Mouse (Mus musculus) intestine, embryonic 14.5 days (tissue): ENCODE measurements at regions not wholly inside any gene's neighbourhood (a gene's known extent, or its start where the extent isn't known, plus 50 kb on each side); places are given as distances from the start of the nearest gene placed in this dataset.
A peak's percentile ranks its signal among the peaks of the same experiment; 100 is the strongest.

ENCODE experiments used
- ATAC-seq: fragments of 200-750 bp; cut with Nextera tagmentation; replicated peaks from 2 replicates; pipeline ENCODE4 v1.8.0; 2017; ENCODE audit warnings: low read depth, moderate number of reproducible peaks, moderate TSS enrichment, moderate library complexity; ENCODE audit not compliant: low FRiP score, low TSS enrichment
- DNase-seq: peaks from one replicate; pipeline ENCODE4 v3.0.0-alpha.2; 2018; ENCODE audit warnings: low spot score
- H3K27ac ChIP-seq: fragments of 300-500 bp; sonication (generic); 2 replicates; pipeline ENCODE4 v1.5.1; 2014; ENCODE audit warnings: low read depth, mild to moderate bottlenecking, control low read depth
- H3K27me3 ChIP-seq: fragments of 300-500 bp; sonication (generic); replicated peaks from 2 replicates; pipeline ENCODE4 v1.6.1; 2014; ENCODE audit warnings: low read length, control low read depth; ENCODE audit not compliant: control insufficient read depth, insufficient read depth
- H3K36me3 ChIP-seq: fragments of 300-500 bp; sonication (generic); 2 replicates; pipeline ENCODE4 v1.6.1; 2014; ENCODE audit warnings: low read length, control low read depth; ENCODE audit not compliant: control insufficient read depth, insufficient read depth
- H3K4me1 ChIP-seq: fragments of 300-500 bp; sonication (generic); replicated peaks from 2 replicates; pipeline ENCODE4 v1.6.1; 2014; ENCODE audit warnings: low read length, control low read depth, mixed read lengths; ENCODE audit not compliant: control insufficient read depth, insufficient read depth
- H3K4me2 ChIP-seq: fragments of 300-500 bp; sonication (generic); 2 replicates; pipeline ENCODE4 v1.6.1; 2014; ENCODE audit warnings: low read length
- H3K4me3 ChIP-seq: fragments of 300-500 bp; sonication (generic); 2 replicates; pipeline ENCODE4 v1.5.1; 2014; ENCODE audit warnings: low read depth, low read length, control low read depth, mixed read lengths
- H3K9ac ChIP-seq: fragments of 300-500 bp; sonication (generic); 2 replicates; pipeline ENCODE4 v1.6.1; 2014; ENCODE audit warnings: mild to moderate bottlenecking, low read length
- H3K9me3 ChIP-seq: fragments of 300-500 bp; sonication (generic); 2 replicates; pipeline ENCODE4 v1.6.1; 2016; ENCODE audit warnings: low read length, control low read depth; ENCODE audit not compliant: control insufficient read depth
- WGBS: fragments of 180-500 bp; shearing (Covaris S2); extraction: QIAGEN DNeasy Blood & Tissue Kit; methylation state at CpG from one replicate; pipeline ENCODE4 v1.1.7; 2014; 5-methylcytosine and 5-hydroxymethylcytosine counted together

- no peak overlapping the region for H3K27ac ChIP-seq
Measured at GRCm38 (mm10) chr6:139248920-139249547, 252.7 kb downstream of the Rergl start.

GRCm38 (mm10) chr6:139226127-139226526 lies 275.6 kb downstream of the Rergl start:
- ATAC-seq: no peak
- H3K9me3 ChIP-seq: no peaks in the 10 kb centered on the region
- no peaks in the 10 kb centered on the region for H3K27me3 ChIP-seq
- WGBS: 79% methylated on average over 1 of the region's 1 CpGs
- H3K9ac ChIP-seq: no peak overlapping the region
- no peaks in the 10 kb centered on the region for H3K4me1 ChIP-seq
- H3K27ac ChIP-seq: no peak overlapping the region
- DNase-seq: no peak
- H3K36me3 ChIP-seq: no peaks in the 10 kb centered on the region
- no peak overlapping the region for H3K4me2 ChIP-seq
- H3K4me3 ChIP-seq: no peak overlapping the region

More at GRCm38 (mm10) chr6:139248920-139249547, 252.7 kb downstream of the Rergl start:
- DNase-seq: peak; percentile 70
- H3K4me3 ChIP-seq: no peak overlapping the region
- 38% methylated on average over 11 of the region's 11 CpGs for WGBS
- no peaks in the 10 kb centered on the region for H3K4me1 ChIP-seq
- no peak; the same call in 1 of the 2 replicates for ATAC-seq
- no peak overlapping the region for H3K4me2 ChIP-seq
- no peak overlapping the region for H3K9ac ChIP-seq
- H3K9me3 ChIP-seq: no peaks in the 10 kb centered on the region
- no peaks in the 10 kb centered on the region for H3K27me3 ChIP-seq
- no peaks in the 10 kb centered on the region for H3K36me3 ChIP-seq

- 58% methylated on average over 3 of the region's 3 CpGs for WGBS
- no peak overlapping the region for H3K4me3 ChIP-seq
- no peaks in the 10 kb centered on the region for H3K27me3 ChIP-seq
- DNase-seq (no peak), ATAC-seq (no peak)
- no peak overlapping the region for H3K9ac ChIP-seq
- H3K36me3 ChIP-seq: no peaks in the 10 kb centered on the region
- H3K27ac ChIP-seq: no peak overlapping the region
- H3K4me2 ChIP-seq: no peak overlapping the region
- H3K9me3 ChIP-seq: no peaks in the 10 kb centered on the region
- no peaks in the 10 kb centered on the region for H3K4me1 ChIP-seq
Measured at GRCm38 (mm10) chr6:139214488-139214887, 287.3 kb downstream of the Rergl start.

GRCm38 (mm10) chr6:139210256-139210655 lies 291.5 kb downstream of the Rergl start:
- no peak overlapping the region for H3K4me3 ChIP-seq
- no peaks in the 10 kb centered on the region for H3K9me3 ChIP-seq
- no peak for ATAC-seq
- H3K9ac ChIP-seq: no peak overlapping the region
- H3K4me2 ChIP-seq: no peak overlapping the region
- no peak overlapping the region for H3K27ac ChIP-seq
- H3K27me3 ChIP-seq: no peaks in the 10 kb centered on the region
- H3K36me3 ChIP-seq: no peaks in the 10 kb centered on the region
- WGBS: 77% methylated on average over 2 of the region's 2 CpGs
- H3K4me1 ChIP-seq: no peaks in the 10 kb centered on the region
- no peak for DNase-seq

- Histone ChIP-seq H3K4me3 (no peak overlapping the region), H3K4me2 (no peak overlapping the region), H3K9ac (no peak overlapping the region), H3K27me3 (no peaks in the 10 kb centered on the region), H3K4me1 (no peaks in the 10 kb centered on the region), H3K36me3 (no peaks in the 10 kb centered on the region), H3K9me3 (no peaks in the 10 kb centered on the region), H3K27ac (no peak overlapping the region)
- 85% methylated on average over 4 of the region's 4 CpGs for WGBS
- ATAC-seq (no peak), DNase-seq (no peak)
Measured at GRCm38 (mm10) chr6:139198601-139199000, 303.2 kb downstream of the Rergl start.

GRCm38 (mm10) chr6:139186431-139186830 lies 315.3 kb downstream of the Rergl start:
- Histone ChIP-seq H3K27me3 (no peaks in the 10 kb centered on the region), H3K4me1 (no peaks in the 10 kb centered on the region), H3K4me3 (no peak overlapping the region), H3K36me3 (no peaks in the 10 kb centered on the region), H3K9me3 (no peaks in the 10 kb centered on the region), H3K9ac (no peak overlapping the region), H3K4me2 (no peak overlapping the region), H3K27ac (no peak overlapping the region)
- DNase-seq: no peak
- 71% methylated on average over 8 of the region's 8 CpGs for WGBS
- 0 out of 2 replicates have a peak, but pooled peaks have one; percentile 60 for ATAC-seq

GRCm38 (mm10) chr6:139160352-139160751 lies 341.4 kb downstream of the Rergl start:
- Histone ChIP-seq H3K4me2 (no peak overlapping the region), H3K4me3 (no peak overlapping the region), H3K27me3 (no peaks in the 10 kb centered on the region), H3K27ac (no peak overlapping the region), H3K9ac (no peak overlapping the region), H3K36me3 (no peaks in the 10 kb centered on the region), H3K4me1 (no peaks in the 10 kb centered on the region), H3K9me3 (no peaks in the 10 kb centered on the region)
- ATAC-seq: no peak
- DNase-seq: no peak
- whole genome bisulfite sequencing: 84% methylated on average over 6 of the region's 6 CpGs

- no peak overlapping the region for H3K9ac ChIP-seq
- H3K27me3 ChIP-seq: no peaks in the 10 kb centered on the region
- H3K4me1 ChIP-seq: no peaks in the 10 kb centered on the region
- no peaks in the 10 kb centered on the region for H3K36me3 ChIP-seq
- H3K4me3 ChIP-seq: no peak overlapping the region
- no peak for ATAC-seq
- DNase-seq: no peak
- no peak overlapping the region for H3K4me2 ChIP-seq
- 69% methylated on average over 4 of the region's 4 CpGs for WGBS
- H3K27ac ChIP-seq: no peak overlapping the region
- H3K9me3 ChIP-seq: no peaks in the 10 kb centered on the region
Measured at GRCm38 (mm10) chr6:139159741-139160140, 342.0 kb downstream of the Rergl start.

GRCm38 (mm10) chr6:139154802-139155201 lies 347.0 kb downstream of the Rergl start:
- 83% methylated on average over 1 of the region's 1 CpGs for WGBS
- Histone ChIP-seq H3K36me3 (no peaks in the 10 kb centered on the region), H3K4me1 (no peaks in the 10 kb centered on the region), H3K4me3 (no peak overlapping the region), H3K4me2 (no peak overlapping the region), H3K9me3 (no peaks in the 10 kb centered on the region), H3K27ac (no peak overlapping the region), H3K27me3 (no peaks in the 10 kb centered on the region), H3K9ac (no peak overlapping the region)
- ATAC-seq (no peak), DNase-seq (no peak)
